Mouse (Mus musculus): ENCODE data around the gene BC147527. TPM values are rescaled to one million over a fixed set of nuclear protein-coding genes. Genes with fewer than 3 reads are reported as not detected.
A peak's percentile ranks its signal among the peaks of the same experiment; 100 is the strongest.
"Not testable (repeated sequence)": the region's sequence is repeated elsewhere in the genome, so short reads cannot be mapped to it uniquely, and the experiment has no call there.

Gene BC147527
- polyA plus RNA-seq, 1 experiment from 2014 or later: 0.27 TPM

- Histone ChIP-seq H3K4me3 (ENCODE audit: low read depth, low read length) (no peak overlapping the region), H3K9ac (ENCODE audit: low read length) (no peak overlapping the region), H3K9me3 (ENCODE audit: control insufficient read depth, low read length) (no peaks in the 10 kb centered on the region), H3K27me3 (replicated peaks; ENCODE audit: control insufficient read depth, insufficient read depth, low read length) (no peaks in the 10 kb centered on the region), H3K4me2 (ENCODE audit: low read length) (no peak overlapping the region), H3K36me3 (ENCODE audit: control insufficient read depth, insufficient read depth, low read length) (no peaks in the 10 kb centered on the region), H3K4me1 (replicated peaks; ENCODE audit: control insufficient read depth, insufficient read depth, low read length) (no peaks in the 10 kb centered on the region), H3K27ac (ENCODE audit: low read depth) (no peak overlapping the region)
- WGBS: 69% methylated on average over 4 of the region's 4 CpGs
- no peak for ATAC-seq (replicated peaks; ENCODE audit: low FRiP score, low TSS enrichment, low read depth)
- DNase-seq (ENCODE audit: low spot score): no peak
These were observed 661 bp downstream of the BC147527 start for GRCm38 (mm10) chr13:120300853-120301252.

DNA sequence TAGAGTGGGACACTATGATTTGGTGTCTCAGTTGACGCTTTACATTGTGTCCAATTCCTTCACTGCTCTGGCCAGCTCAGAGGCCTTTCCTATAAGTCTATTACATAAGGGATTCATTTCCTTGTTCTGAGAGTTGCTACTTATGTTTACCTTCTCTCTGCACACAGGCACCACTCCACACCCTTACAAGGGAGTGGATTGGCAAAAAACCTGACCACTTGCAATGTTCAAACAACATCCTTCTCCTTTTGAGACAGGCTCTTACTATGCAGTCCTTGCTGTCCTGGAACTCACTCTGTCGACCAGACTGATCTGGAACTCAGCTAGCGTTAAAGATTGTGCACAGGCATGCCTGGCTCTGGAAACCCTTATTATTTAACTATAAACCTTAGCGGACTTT, 10.6 kb downstream of the BC147527 start:
- H3K27ac ChIP-seq (ENCODE audit: low read depth): no peak overlapping the region
- no peaks in the 10 kb centered on the region for H3K9me3 ChIP-seq (ENCODE audit: control insufficient read depth, low read length)
- no peaks in the 10 kb centered on the region for H3K36me3 ChIP-seq (ENCODE audit: control insufficient read depth, insufficient read depth, low read length)
- no peak overlapping the region for H3K4me2 ChIP-seq (ENCODE audit: low read length)
- H3K4me3 ChIP-seq (ENCODE audit: low read depth, low read length): no peak overlapping the region
- H3K9ac ChIP-seq (ENCODE audit: low read length): no peak overlapping the region
- 82% methylated on average over 4 of the region's 4 CpGs for WGBS
- no peaks in the 10 kb centered on the region for H3K4me1 ChIP-seq (replicated peaks; ENCODE audit: control insufficient read depth, insufficient read depth, low read length)
- no peak for DNase-seq (ENCODE audit: low spot score)
- ATAC-seq (replicated peaks; ENCODE audit: low FRiP score, low TSS enrichment, low read depth): no peak
- H3K27me3 ChIP-seq (replicated peaks; ENCODE audit: control insufficient read depth, insufficient read depth, low read length): no peaks in the 10 kb centered on the region

GRCm38 (mm10) chr13:120313584-120313983, 13.4 kb downstream of the BC147527 start:
- Histone ChIP-seq H3K4me1 (replicated peaks; ENCODE audit: control insufficient read depth, insufficient read depth, low read length) (no peaks in the 10 kb centered on the region), H3K27me3 (replicated peaks; ENCODE audit: control insufficient read depth, insufficient read depth, low read length) (no peaks in the 10 kb centered on the region), H3K4me3 (ENCODE audit: low read depth, low read length) (no peak overlapping the region; the same call in 1 of the 2 replicates), H3K36me3 (ENCODE audit: control insufficient read depth, insufficient read depth, low read length) (no peaks in the 10 kb centered on the region), H3K27ac (ENCODE audit: low read depth) (no peak overlapping the region), H3K9ac (ENCODE audit: low read length) (no peak overlapping the region), H3K4me2 (ENCODE audit: low read length) (no peak overlapping the region), H3K9me3 (ENCODE audit: control insufficient read depth, low read length) (no peaks in the 10 kb centered on the region)
- peak; percentile 54 for DNase-seq (ENCODE audit: low spot score)
- no peak for ATAC-seq (replicated peaks; ENCODE audit: low FRiP score, low TSS enrichment, low read depth)
- 37% methylated on average over 14 of the region's 14 CpGs for WGBS

GRCm38 (mm10) chr13:120316578-120316977, 16.4 kb downstream of the BC147527 start, which contains the start of gene Tcstv3:
Gene Tcstv3 (plus strand): TSS chr13:120316878.
- not testable (repeated sequence) for H3K9ac ChIP-seq (ENCODE audit: low read length); DNase-seq (ENCODE audit: low spot score); H3K4me2 ChIP-seq (ENCODE audit: low read length); H3K27ac ChIP-seq (ENCODE audit: low read depth); H3K4me1 ChIP-seq (replicated peaks; ENCODE audit: control insufficient read depth, insufficient read depth, low read length); H3K9me3 ChIP-seq (ENCODE audit: control insufficient read depth, low read length); H3K36me3 ChIP-seq (ENCODE audit: control insufficient read depth, insufficient read depth, low read length); H3K4me3 ChIP-seq (ENCODE audit: low read depth, low read length); ATAC-seq (replicated peaks; ENCODE audit: low FRiP score, low TSS enrichment, low read depth); H3K27me3 ChIP-seq (replicated peaks; ENCODE audit: control insufficient read depth, insufficient read depth, low read length)
- WGBS: 68% methylated on average over 3 of the region's 3 CpGs

- Histone ChIP-seq H3K27ac (ENCODE audit: low read depth) (no peak overlapping the region), H3K4me2 (ENCODE audit: low read length) (no peak overlapping the region), H3K36me3 (ENCODE audit: control insufficient read depth, insufficient read depth, low read length) (no peaks in the 10 kb centered on the region), H3K4me1 (replicated peaks; ENCODE audit: control insufficient read depth, insufficient read depth, low read length) (no peaks in the 10 kb centered on the region), H3K4me3 (ENCODE audit: low read depth, low read length) (no peak overlapping the region), H3K27me3 (replicated peaks; ENCODE audit: control insufficient read depth, insufficient read depth, low read length) (no peaks in the 10 kb centered on the region), H3K9ac (ENCODE audit: low read length) (no peak overlapping the region), H3K9me3 (ENCODE audit: control insufficient read depth, low read length) (no peaks in the 10 kb centered on the region)
- 65% methylated on average over 3 of the region's 3 CpGs for WGBS
- no peak for DNase-seq (ENCODE audit: low spot score)
- ATAC-seq (replicated peaks; ENCODE audit: low FRiP score, low TSS enrichment, low read depth): no peak
These were observed 20.0 kb downstream of the BC147527 start for GRCm38 (mm10) chr13:120320183-120320582.

- Histone ChIP-seq H3K4me3 (ENCODE audit: low read depth, low read length) (no peak overlapping the region), H3K9me3 (ENCODE audit: control insufficient read depth, low read length) (no peaks in the 10 kb centered on the region), H3K27ac (ENCODE audit: low read depth) (no peak overlapping the region), H3K9ac (ENCODE audit: low read length) (no peak overlapping the region), H3K4me2 (ENCODE audit: low read length) (no peak overlapping the region), H3K4me1 (replicated peaks; ENCODE audit: control insufficient read depth, insufficient read depth, low read length) (no peaks in the 10 kb centered on the region), H3K36me3 (ENCODE audit: control insufficient read depth, insufficient read depth, low read length) (no peaks in the 10 kb centered on the region), H3K27me3 (replicated peaks; ENCODE audit: control insufficient read depth, insufficient read depth, low read length) (no peaks in the 10 kb centered on the region)
- WGBS: 100% methylated on average over 1 of the region's 1 CpGs
- DNase-seq (ENCODE audit: low spot score) (no peak), ATAC-seq (replicated peaks; ENCODE audit: low FRiP score, low TSS enrichment, low read depth) (no peak)
These were observed 20.5 kb downstream of the BC147527 start for GRCm38 (mm10) chr13:120320721-120321120.

Other genes starting within 250 kb of the BC147527 start
- not detected in 2 replicates for gene Gm21188, start 248.2 kb upstream of the BC147527 start, polyA plus RNA-seq (2014; fragmentation: Nextera tagmentation; extraction: Ambion mirVana)
- not detected in 2 replicates for gene Gm20767, start 160.1 kb upstream of the BC147527 start, polyA plus RNA-seq (2014; fragmentation: Nextera tagmentation; extraction: Ambion mirVana)
- not detected in 2 replicates for gene Gm21818, start 128.0 kb upstream of the BC147527 start, polyA plus RNA-seq (2014; fragmentation: Nextera tagmentation; extraction: Ambion mirVana)
- not detected in 2 replicates for gene Gm21762, start 84.4 kb upstream of the BC147527 start, polyA plus RNA-seq (2014; fragmentation: Nextera tagmentation; extraction: Ambion mirVana)
- not detected in 2 replicates for gene Gm21731, start 61.3 kb upstream of the BC147527 start, polyA plus RNA-seq (2014; fragmentation: Nextera tagmentation; extraction: Ambion mirVana)
- not detected in 2 replicates for gene AF067061, start 37.3 kb upstream of the BC147527 start, polyA plus RNA-seq (2014; fragmentation: Nextera tagmentation; extraction: Ambion mirVana)
- gene Tcstv3, start 16.5 kb downstream of the BC147527 start, polyA plus RNA-seq (2014; fragmentation: Nextera tagmentation; extraction: Ambion mirVana): not detected in 2 replicates